Mouse (Mus musculus): Measurements from ENCODE around the gene Capn1.

The Capn1 gene

DNA sequence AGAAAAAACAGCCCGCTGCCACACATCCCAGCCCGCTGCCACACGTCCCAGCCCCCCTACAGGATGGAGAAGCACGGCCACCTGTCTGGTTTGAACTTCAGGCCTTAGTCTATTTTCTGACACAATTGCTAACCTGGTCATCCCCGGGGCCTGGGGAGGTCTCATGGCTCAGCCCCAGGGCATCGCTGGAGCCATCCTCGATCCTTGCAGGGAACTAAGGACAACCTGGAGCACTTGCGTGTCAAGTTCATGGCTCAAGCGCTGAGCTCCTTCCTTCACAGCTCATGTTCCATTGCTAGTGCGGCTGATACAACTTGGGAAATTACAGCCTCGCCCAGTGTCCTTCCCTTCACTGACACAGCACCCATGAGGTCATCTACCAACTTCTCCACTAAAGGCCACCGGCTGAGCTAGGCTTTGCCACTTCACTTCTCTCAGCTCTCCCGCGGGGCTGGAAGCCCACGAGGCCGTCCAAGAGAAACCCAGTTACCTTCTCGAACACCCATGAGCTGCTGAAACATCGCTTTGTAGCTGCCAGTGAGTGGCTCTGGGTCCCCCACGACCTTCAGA lies 62.4 kb downstream of the Capn1 start:
- DNase-seq (ENCODE audit: low read depth, low spot score) = no peak

DNA sequence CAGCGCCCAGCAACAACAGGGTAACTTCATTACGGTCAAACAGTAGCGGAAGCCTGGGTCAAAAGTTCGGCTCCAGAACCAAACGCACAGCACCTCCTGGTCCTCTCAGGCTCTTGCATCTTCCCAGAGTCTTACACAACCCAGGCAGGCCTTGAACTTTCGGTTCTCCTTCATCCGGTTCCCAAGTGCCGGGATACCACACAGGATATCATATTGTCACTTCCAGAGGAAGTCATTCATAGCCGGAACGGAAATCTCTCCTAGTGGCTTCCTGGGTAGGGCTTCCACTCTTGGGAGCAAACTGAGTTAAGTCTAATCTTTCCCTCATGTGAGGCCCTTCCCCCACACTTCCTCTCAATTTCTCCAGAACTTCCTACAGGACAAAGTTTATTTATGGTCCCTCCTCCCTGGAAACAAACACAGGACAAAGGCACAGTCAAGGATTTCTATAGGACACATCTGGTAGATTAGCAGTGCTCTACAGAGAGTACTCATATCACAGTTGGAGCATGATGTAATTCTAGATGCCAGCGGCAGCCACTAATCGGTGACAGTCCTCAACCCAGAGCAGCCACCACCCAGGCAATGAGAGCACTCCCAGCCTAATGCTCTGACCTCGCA lies 63.5 kb downstream of the Capn1 start:
- no peak for DNase-seq (ENCODE audit: low read depth, low spot score)

DNA sequence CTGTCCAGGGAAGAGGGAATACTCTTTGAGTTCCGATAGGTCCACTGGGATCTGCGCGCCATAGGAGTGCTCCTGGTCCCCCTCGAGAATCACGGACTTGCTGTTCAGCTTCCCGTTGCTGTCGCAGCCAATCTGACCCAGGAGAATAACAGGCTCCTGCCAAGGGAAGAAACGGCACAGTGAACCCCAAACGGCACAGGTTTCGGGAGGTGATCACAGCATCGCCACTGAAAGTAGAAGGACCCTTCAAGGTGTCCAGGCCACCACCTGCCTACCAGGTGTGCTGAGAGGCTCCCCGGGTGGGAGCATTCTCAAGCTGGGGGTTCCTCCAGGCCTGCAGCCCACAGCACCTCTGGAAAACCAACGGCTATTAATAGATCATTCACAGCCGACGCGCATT lies 64.1 kb downstream of the Capn1 start:
- DNase-seq (ENCODE audit: low read depth, low spot score) = no peak

DNA sequence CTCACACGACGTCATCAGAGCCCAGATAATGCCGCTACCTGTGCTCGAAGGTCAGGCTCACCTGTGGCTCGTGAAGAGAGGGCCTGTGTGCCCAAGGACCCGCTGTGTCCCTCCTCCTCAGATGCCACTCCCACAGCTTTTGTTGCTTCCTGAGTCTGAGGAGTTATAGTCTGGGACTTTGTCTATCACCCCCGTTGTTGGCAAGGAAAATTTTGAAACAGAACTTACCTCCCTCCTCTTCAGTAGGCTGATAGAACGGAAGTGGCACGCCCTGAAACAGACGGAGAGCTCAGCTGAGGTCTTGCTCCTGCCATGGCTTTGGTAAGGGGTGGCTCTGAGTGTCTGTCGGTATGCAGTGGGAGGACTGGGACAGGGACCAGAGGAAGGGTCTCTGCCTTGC lies 65.5 kb downstream of the Capn1 start:
- DNase-seq (ENCODE audit: low read depth, low spot score) = no peak

DNA sequence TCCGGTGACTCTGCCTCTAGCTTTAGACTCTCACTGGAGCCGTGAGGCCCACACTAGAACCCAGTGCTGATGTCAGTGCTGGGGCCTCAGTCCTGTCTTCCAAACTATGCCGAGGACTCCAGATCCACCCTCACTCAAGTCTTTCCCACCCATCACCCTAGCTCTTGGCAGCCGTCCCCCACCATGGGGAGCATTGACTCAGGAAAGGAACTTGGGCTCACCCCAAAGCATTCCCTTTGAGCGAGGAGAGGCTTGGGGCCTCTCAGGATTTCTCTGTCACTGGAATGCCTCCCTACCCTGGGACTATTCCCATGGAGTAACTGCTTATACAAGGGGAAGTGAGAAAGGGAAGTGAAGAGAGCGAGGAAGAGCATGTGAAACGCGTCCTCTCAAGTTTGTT lies 69.8 kb downstream of the Capn1 start:
- no peak for DNase-seq (ENCODE audit: low read depth, low spot score)

DNA sequence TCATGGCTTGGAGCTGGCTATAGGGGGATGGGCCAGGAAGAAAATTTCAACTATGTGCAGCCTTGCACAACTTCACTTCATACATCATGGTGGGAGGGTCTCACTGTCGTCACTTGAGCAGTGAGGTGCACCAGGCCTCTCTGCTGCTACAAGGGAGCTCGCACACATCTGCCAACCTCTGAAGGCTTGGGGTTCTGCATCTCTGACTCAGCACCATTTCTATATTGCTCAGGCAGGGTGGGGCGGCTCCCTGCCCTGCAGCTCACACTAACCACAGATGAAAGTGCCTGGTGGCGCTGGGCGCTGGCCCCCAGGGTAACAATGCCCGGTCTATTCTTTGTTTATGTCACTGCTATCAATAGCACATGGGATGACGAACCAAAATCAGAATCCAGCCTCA lies 70.7 kb downstream of the Capn1 start:
- no peak for DNase-seq (ENCODE audit: low read depth, low spot score)

DNA sequence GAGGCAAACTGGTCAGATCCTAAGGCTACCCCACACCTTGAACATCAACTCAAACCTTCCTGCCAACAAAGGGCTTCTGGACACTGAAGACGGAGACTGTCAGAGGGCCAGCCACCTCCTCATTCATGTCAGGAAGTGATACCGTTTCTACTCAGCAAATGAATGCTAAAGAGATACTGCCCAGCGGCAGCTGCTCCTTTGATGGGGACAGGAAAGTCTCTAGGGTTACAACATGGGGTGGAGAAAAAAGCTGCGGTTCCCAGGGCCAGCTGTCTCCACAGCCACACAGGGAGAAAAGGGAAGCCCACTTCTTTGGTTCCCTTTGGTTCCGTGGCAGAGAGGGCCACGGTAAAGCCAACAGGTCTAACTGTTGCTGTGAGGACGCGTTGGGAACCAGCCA lies 71.6 kb downstream of the Capn1 start:
- DNase-seq (ENCODE audit: low read depth, low spot score) = no peak

DNA sequence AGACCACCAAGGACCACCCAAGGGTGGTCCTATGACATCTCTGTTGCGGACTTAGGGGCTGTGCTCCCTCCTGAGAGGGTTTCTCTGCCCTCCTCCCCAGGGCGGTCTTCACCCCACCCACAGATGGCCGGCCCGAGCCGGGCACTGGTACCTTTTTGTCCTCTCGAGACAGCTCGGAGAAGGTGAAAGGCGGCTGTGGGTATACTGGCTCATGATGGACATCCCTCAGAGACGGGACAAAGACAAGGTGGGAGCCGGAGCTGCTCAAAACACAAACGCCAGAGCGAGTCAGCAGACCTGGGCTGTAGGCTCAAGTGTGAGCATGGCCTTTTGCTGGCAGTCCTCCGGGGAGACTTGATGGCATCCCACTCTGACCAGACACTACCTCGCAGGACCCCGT lies 72.3 kb downstream of the Capn1 start:
- DNase-seq (ENCODE audit: low read depth, low spot score) = no peak

DNA sequence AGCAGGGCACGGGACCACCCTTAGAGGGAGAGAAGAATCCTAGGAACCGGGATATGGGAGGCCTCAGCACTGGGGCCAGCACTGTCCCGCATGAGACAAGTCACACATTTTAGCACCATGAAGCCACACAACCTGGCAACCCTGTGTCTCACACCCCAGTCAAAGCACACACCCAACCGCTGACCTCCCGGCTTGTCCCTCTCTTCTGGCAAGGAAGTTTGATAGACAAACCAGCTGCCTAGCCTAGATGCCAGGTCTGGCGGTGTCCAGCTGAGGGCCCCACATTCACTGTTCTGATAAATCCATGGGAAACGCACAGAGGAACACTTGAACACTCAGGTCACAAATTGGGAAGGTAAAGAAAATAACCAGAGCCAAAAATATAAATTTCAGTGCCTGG lies 73.1 kb downstream of the Capn1 start:
- no peak for DNase-seq (ENCODE audit: low read depth, low spot score)

DNA sequence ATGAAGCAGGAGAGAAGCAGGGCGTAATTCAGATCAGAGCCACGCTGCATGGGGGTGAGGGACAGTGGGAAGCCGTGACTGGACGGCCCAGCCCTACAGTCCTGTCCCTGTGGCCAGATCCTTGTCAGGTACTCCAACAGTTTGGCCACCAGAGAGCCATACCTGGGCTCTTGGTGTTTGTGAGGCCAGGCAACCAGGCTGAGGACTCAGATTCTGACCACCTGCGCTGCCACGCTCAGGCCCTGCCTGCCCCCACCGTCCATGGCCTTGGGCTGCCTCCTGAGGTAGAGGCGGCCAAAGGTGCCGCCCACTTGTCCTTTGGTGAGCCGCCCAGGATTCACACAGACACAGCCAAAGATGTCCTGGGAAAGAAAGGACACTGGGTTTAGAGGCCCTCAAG lies 75.0 kb downstream of the Capn1 start:
- no peak for DNase-seq (ENCODE audit: low read depth, low spot score)

DNA sequence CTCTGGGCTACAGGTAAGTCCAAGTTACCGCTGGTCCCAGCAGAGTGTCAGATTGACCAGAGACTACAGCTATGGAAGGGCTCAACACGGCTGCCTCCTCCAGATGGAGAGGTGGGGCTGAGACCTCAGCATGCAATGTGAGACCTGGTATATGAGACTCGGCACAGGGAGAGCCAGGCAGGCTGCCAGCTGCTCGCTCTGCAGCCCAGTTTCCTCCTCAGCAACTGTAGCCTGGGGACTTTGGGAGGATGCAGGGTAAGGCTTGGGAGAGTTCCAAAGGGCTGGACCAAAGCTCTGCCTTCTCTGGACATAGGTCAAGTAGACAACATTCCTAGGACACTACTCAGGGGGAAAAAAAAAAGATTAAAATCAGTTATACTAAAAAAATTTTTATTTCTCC lies 75.5 kb downstream of the Capn1 start:
- DNase-seq (ENCODE audit: low read depth, low spot score) = no peak

DNA sequence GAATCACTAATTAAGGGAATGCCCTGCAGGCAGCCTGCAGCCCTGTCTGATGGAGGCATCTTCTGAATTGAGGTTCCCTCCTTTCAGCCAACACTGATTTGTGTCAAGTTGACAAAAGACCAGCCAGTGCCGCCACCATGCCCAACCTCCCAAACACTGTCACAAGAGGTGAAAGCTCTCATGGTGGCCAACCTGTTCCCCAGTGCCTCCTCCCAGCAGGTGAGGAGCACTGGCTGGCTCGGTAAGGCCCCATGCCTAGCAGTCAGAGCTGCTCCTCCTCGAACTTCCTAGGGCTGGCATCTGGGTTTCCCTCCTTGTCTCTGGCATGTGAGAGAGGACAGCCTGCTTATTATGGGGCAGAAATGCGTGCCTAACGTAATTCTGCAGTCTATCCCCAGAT lies 76.0 kb downstream of the Capn1 start:
- DNase-seq (ENCODE audit: low read depth, low spot score) = no peak
